Mouse (Mus musculus) cerebellum, adult 2 months (tissue): Measurements from ENCODE around the gene Ccdc36.

Source experiments
- CTCF ChIP-seq: fragments of 200-500 bp; IDR thresholded peaks from 2 replicates; pipeline ENCODE4 v1.5.1; 2011; ENCODE audit warnings: low read depth, mild to moderate bottlenecking, control low read depth, low read length, moderate library complexity, borderline replicate concordance; ENCODE audit not compliant: insufficient read depth
- POLR2A ChIP-seq: fragments of 200-500 bp; IDR thresholded peaks from 2 replicates; pipeline ENCODE4 v1.6.1; 2011; ENCODE audit warnings: low read length, control low read depth, borderline replicate concordance; ENCODE audit not compliant: insufficient read depth

DNA sequence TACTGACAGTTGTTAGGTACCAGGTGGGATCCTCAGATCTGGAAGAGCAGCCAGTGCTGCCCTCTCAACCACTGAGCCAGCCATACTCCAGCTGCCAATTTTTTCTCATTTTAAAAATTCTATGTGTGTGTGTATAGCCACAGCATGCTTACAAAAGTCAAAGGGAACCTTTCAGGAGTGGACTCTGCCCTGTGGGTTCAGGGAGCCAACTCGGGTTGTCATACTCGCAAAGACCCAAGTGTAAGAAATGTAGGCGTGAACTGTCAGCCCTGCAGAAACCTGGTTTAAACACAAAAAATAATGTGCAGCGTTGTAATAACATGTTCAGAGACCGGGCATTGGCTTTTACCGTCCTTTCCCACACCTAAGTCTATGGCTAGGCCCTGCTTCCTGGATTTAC lies 34.1 kb downstream of the Ccdc36 start:
- TF ChIP-seq CTCF (no peak), POLR2A (no peak)
